Mouse (Mus musculus) B cell, adult 2 months (primary cell): ENCODE data around the gene Actr2.
A peak's percentile ranks its signal among the peaks of the same experiment; 100 is the strongest.
"Not testable (repeated sequence)": the region's sequence is repeated elsewhere in the genome, so short reads cannot be mapped to it uniquely, and the experiment has no call there.

Source experiments
- DNase-seq, 2 experiments: peaks; one replicate each; pipeline ENCODE4 v3.0.0; 2022

Actr2 gene

DNA sequence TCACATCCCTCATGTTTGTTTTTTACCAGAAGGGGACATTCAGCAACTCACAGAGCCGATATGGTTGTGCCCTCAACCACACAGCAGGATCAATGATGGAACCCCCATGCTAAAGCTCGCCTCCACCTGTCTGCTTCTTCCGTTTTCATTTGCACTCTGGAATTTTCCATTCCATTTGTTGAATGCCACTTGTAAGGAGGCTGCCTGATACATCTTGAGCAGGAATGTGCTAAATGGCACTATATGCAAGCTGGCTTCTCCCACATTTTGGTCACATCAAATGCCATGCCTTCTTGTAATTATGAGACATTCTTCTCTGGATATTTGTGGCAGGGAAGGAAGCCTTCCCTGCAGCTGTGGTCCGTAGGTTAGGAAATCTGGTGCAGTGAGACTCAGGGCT lies 70.6 kb downstream of the Actr2 start:
- no peak for DNase-seq

DNA sequence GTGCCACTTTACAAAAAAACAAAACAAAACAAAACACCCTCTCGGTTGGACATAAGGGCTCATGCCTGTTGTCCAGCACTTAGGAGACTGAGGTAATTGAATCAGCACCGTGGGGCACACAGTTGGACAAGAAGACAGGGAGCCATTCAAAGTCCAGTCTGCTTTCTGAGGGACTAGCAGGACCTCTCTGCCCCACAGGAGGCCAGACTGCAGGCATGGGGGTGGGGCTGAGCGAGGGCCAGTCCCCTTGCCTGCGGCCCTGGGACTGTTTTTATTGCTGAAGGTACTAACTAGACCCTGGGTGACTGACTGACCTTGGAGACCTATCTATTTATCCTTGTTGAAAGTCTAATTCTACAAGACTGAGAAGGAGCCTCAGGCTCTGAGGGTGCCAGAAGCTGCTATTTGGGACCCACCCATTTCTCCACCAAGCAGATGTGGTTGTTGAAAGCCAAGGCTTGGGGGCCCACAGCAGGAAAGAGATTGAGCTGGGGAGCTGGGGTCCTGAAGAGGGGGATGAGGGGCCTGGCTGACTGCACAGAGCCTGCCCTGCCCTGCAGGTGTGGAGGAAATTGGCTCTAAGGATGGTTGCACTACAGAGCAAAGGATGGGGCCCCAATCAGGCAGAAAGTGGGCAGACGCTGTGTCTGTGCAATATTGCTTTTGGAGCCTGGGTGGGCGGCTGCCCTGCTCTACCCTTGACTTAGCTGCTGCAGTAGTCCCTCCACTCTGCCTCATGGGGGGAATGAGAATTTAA lies 71.4 kb downstream of the Actr2 start:
- DNase-seq = peak in 1 of 2 experiments; percentile 7

DNA sequence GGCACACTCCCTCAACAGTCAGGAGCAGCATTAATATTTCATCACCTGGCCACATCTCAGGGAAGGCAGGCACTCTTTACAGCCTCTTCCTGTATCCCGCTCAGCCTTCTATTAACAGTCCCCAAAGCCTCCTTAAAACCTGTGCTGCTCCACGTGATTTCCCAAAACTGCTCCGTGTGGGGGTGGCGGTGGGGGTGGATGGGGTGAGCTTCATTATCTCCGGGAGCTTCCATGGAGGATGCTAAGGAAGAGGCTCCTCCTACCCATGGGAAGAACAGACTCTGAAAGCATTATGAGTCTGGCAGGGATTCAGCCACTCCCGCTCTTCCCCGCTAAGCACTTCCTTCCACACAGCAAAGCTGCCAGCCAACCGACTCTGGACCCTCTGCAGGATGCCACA lies 74.0 kb downstream of the Actr2 start:
- DNase-seq = no peak

DNA sequence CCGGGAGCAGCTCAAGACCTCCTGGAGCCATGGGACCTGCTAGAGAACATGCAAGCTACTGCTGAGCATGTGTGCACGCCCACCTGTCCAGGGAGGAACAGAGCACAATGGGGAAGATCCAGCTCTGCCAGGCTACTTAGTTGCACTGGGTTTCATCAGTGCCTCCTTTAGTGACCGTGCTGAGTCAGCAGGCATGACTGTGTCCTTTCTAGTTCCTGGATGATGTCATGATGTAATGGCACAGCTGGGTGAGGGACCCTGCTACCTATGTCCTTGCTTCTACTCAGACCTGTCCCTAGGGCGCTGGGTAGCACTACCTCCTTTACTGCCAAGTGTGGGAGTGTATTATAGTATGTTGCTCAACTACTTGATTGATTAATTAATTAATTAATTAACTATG lies 75.0 kb downstream of the Actr2 start:
- DNase-seq = no peak

DNA sequence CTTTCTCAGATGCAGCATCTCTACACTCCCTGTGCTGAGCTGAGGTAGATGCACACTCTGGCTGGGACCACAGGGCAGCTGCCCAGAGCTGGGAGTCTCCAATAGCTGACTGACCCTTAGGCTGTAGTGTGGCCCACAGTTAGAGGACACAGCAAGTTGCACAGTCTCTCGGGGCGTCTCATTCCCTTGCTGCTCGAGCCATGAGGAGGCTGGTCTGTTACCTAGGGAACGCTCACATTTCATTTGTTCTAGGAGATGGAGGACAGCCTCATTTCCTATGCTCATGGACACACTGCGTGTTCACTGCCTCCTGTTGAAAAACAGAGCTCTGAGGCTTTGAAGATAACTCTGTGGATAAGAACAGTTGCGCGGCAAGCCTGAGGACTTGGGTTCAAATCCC lies 76.7 kb downstream of the Actr2 start:
- DNase-seq = no peak

DNA sequence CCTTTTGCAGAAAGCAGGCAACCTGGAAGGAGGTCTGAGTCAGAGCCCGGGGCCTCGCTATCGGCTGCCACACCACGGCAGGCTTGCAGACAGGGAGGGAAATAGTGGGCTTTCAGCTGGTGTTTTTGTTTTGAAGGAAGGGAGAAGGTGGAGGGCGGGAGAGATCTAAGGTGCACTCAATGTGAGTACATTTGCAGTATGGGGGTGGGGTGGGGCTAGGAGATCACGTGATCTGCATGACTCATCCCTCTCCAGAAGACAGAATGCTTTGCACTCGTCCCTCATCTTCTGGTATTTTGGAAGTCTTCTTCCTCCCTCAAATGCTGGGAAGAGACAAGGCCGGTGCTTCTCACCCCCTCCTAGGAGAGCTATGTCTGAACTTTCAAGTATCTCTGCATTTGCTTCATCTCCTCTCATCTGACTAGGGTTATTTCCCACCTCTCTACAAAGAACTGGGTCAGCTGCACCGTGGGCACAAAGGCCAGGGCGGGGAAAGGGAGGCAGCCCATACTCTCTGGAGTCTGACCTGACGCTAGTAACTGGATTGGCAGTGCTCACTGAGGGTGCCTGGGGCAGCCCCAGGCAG lies 77.3 kb downstream of the Actr2 start:
- DNase-seq = no peak

DNA sequence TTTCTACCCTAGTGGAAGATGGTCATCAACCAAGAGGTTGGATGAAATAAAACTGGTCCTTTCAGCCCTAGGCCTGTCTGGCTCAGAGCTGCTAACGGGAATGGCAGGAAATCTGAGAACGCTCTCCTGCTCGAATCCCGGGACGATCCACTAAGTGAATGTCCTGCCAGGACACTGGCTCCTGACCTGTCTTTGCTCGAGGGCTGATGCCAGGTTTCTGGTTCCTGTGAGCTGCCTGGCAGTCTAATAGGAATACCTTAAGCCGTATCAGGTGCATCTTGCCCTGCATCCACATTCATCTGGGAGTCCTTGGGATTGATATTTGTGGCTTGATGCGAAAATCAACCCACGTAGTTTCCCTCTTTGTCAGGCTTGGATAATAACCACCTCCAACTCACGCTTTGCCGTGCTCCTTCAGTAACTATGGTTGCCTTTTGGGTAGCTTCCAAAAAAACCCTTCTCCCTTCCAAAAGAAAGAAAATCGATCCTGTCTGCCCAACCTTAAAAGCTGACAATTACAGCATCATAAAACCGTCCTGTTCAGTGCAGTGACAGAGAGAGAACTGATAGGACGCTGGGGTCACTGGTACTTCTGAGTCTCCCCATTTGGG lies 78.3 kb downstream of the Actr2 start:
- no peak for DNase-seq

DNA sequence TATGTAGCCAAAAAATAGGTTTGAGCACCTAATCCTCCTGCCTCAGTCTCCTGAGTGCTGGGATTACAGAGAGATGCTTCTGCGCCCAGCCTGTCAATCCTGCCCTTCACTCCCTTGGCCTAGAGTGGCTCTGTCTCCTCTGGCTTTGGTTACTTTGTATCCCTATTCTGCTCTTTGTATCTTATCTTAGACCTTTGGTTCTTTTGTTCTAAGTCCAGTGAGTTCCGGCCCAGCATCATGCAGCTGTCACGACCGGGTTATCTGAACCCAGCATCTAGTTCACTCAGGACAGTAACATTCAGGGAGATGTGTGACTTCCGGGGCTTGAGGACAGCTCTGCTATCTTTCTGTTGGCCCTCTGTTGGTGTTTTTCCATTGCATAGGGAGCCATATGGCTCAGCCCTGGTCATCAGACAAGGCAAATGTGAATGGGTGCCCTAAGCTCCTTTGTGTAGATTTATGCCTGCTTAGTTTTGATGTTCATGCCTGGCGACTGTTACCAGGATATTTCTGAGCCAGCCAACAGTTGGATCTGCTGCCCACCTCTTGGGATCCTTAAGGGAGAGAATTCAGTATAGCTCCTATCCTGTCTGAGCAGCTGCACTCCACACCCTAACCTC lies 79.1 kb downstream of the Actr2 start:
- no peak for DNase-seq

DNA sequence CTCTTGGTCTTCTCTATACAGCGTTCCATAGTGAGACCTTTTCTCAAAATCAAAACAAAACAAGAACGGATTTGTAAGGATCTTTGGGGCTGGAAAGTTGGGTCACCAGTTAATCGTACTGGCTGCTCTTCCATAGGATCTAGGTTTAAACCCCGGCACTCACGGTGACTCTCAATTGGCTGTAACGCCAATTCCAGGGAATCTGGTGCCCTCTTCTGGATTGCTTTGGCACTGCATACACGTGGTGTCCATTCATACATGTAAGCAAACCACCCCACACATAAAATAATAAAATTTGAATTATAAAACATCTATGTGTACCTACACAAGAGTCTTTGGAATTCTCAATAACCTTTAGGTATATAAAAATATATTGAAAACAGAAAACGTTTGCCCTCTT lies 81.2 kb downstream of the Actr2 start:
- DNase-seq = peak; percentile 57 to 62

DNA sequence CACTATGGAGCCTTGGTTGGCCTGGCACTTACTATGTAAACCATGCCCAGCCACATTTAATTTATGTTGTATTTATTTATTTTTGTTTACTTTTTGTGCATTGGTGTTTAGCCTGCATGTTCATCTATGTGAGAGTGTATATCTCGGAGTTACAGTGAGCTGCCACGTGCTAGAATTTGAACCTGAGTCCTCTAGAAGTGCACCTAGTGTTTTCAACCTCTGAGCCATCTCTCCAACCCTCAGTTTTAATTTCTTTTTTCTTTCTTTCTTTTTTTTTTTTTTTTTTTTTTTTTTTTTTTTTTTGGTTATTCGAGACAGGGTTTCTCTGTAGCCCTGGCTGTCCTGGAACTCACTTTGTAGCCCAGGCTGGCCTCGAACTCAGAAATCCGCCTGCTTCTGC lies 81.7 kb downstream of the Actr2 start:
- DNase-seq = not testable (repeated sequence)

DNA sequence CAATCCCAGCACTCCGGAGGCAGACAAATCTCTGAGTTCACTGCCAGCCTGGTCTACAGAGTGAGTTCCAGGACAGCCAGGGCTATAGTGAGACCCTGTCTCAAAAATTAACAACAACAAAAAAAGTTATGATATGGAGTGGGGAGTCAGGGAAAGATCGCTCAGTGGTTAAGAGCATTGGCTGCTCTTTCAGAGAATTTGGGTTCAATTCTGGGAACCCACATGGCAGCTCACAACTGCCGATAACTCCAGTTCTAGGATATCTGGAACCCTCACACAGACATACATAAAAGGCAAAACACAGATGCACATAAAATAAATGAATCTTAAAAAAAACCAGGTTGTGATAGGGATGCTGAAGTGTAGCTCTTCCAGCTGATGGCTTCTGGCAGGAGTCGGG lies 83.7 kb downstream of the Actr2 start:
- DNase-seq = no peak

DNA sequence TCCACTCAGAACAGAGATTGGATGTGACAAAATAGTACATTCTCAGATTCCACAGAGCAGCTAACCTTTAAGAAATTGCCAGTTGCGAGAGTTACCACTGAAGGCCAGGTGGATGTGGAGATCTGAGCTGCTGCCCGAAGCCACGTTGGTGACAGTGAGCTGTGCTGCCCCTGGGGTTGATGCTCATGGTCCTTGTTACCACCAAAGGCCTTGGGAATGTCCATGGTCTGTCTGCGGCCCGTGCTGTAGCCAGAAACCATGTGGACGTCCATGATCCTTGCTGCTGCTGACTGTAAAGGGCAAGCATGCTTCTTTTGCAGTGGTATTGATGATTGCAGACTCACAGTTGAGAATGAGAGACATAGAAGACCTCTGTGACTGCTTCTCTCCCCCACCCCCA lies 84.3 kb downstream of the Actr2 start:
- no peak for DNase-seq

DNA sequence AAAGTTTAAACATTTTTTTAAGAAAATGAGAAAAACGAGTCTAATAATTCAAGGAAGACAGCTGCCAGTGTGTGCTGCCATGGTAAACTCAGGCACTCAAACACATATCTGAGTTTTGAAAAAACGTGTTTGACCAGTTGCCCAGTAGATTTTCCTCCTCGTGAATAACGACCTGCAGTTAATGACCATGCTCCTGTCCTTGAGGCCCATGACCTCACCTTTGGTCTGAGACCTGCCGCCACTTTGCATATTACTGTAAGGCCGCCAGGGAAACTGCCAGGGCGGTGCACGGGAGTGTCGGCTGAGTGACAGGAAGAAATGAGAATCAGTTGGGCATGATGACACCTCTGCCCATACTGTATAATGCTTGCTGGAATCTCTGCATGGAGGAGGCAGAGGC lies 85.0 kb downstream of the Actr2 start:
- no peak for DNase-seq

DNA sequence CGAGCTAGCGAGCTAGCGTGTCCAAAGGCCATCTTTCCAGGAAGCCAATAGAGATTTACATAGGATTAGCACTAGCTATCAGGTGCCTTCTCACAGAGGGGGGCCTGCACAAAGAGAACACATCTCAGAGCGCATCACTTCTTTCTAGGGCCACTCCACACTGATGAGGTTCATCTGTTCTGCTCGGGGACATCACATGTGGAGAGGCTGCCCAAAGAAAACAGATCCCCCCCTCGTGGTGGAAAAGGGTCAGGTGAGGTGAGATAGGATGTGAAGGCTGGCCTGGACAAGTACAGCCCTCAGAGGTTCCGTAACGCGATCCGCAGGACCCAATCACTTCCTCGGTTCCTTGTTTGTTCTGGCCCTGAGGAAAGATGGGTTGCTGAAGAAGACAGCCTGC lies 86.8 kb downstream of the Actr2 start:
- DNase-seq = peak; percentile 24 to 30

DNA sequence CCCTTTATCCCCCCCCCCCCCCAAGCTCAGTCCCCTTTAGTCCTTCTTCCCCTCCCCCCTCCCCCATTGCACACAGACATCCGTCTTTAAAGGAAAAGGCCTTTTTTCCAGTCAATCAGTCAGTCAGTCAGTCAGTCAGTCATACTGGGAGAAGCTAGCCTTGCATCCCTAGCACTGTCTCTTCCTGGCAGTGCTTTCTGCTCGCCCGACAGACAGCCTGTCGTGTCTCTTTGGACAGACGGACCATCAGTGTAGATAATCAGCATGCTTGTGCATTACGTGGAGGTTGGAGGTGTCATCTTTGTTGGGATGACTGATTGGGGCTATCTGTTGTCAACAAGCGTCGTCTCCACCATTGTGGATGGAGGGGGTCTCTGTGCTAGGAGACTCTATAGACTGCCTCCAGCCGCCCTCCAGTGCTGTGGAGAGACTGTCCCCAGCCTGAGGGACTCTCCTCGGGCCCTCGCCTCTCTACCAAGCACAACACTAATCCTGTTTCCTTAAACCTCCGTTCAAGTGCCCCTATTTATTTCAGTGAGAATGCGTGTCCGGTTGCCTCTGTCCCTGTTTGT lies 89.7 kb downstream of the Actr2 start:
- DNase-seq = no peak

DNA sequence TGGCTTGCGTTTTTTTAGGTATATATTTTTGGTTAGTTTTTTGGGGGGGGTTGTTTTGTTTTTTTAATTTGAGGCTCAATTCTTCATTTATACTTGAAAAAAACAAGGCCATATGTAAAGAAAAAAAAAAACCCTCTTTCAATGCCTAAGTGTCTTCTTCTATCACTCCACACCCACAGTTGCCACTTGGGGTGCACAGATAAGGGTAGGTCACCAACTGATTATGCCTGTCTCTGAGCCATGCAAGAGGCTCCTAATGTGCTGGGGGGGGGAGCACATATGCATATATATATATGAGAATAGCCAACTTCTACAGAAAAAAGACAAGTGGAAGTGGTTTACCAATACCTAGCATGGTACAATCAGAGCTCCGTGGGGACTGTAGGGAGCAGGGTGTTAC lies 90.3 kb downstream of the Actr2 start:
- no peak for DNase-seq

DNA sequence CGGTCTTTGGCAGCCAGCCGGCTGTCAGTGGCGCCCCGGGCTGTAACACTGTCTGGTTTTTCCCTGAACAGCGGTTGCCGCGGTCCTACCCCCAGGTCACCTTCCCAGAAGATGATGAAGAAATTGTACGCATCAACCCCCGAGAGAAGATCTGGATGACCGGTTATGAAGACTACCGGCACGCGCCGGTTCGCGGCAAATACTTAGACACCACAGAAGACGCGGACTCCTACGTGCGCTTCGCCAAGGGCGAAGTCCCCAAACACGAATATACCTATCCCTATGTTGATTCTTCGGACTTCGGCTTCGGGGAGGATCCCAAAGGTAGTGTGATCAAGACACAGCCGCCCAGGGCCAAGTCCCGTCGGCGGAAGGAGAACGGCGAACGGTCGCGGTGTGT lies 92.0 kb downstream of the Actr2 start:
- no peak for DNase-seq

DNA sequence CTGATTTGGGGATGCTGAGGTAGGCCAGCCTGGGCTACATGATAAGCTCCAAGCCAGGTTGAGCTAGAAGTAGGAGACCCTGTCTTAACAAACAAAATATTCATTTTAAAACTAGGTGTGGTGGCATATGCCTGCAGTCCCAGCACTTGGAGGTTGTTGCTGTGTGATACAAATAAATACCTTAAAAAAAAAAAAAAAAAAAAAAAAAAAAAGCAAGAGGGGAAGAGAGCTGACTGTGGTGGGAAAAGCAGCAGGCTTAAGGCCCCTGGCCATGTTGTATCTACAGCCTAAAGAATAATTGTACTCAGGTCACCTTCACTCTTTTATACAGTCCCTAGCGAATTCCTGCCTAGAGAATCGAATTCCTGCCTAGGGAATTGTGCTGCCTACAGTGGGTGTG lies 93.8 kb downstream of the Actr2 start:
- no peak for DNase-seq

DNA sequence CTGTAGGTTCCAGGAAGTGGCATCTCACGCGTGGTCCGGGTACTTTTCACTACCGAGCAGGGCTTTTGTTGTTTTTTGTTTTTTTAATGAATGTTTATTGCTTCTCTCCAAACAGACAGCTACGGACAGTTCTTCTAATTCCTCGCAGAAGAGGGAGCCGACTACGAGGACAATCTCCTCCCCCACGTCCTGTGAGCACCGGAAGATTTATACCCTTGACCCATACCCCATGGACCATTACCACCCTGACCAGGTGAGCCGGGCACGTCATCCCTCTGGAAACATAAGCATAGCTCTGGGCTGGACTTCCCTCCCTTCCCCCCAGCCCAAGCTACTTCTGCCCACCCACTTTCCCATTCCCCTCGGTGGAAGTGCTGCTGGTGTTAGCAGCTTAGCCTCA lies 94.8 kb downstream of the Actr2 start:
- no peak for DNase-seq

DNA sequence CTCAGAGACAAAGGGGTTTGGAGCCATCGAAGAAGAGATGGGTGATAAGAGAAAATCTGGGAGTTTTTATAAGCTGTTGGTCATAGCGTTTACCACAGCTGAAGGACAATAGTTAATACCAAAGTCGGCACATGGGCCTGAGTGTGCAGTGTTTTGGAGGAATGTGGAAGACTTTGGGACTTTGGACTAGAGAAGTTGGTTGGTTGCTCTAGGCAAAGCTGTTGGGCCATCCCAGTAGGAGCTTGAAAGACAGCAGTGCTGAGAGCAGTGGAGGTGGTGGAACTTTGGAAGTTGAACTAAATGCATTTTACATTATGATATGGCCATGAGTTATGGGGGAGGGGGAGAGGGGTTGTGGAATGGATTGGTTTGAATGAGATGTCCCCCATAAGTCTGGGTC lies 99.3 kb downstream of the Actr2 start:
- no peak for DNase-seq
